Mouse (Mus musculus) hindbrain, embryonic 11.5 days (tissue): ENCODE results near the gene Kcna1. TPM values are rescaled to one million over a fixed set of nuclear protein-coding genes. Genes with fewer than 3 reads are reported as not detected.

Source experiments
- polyA plus RNA-seq: library from polyadenylated mRNA; unstranded; fragments of >200 nt; fragmentation: Nextera tagmentation; extraction: Ambion mirVana; gene quantifications from 2 replicates; pipeline ENCODE4 v1.2.1, GENCODE M21; 2014

The Kcna1 gene
- polyA plus RNA-seq, 1 experiment from 2014 or later = 0.40 TPM

Other genes starting within 250 kb of the Kcna1 start
- 3.5 and 3.9 TPM in 2 replicates for gene Kcna5, start 111.0 kb downstream of the Kcna1 start, polyA plus RNA-seq
- 5.0 and 6.2 TPM in 2 replicates for gene Kcna6, start 94.3 kb upstream of the Kcna1 start, polyA plus RNA-seq
- gene Ndufa9, start 202.8 kb upstream of the Kcna1 start, polyA plus RNA-seq = 183 and 200 TPM in 2 replicates
- 0.09 and 0.13 TPM in 2 replicates for gene Akap3, start 206.7 kb upstream of the Kcna1 start, polyA plus RNA-seq